Mouse (Mus musculus) layer of hippocampus, postnatal 10 days (tissue): Measurements from ENCODE around the gene Pde3b. TPM values are rescaled to one million over a fixed set of nuclear protein-coding genes. Genes with fewer than 3 reads are reported as not detected.
A peak's percentile ranks its signal among the peaks of the same experiment; 100 is the strongest.
"Not testable (repeated sequence)": the region's sequence is repeated elsewhere in the genome, so short reads cannot be mapped to it uniquely, and the experiment has no call there.

ENCODE experiments used
- DNase-seq, 2 experiments: peaks; one replicate each; pipeline ENCODE4 v3.0.0; 2021; ENCODE audit warnings: low spot score in 2 of 2
- total RNA-seq, 2 experiments: library from RNA; stranded (reverse); gene quantifications; 2 replicates each; pipeline ENCODE4 v1.2.3; 2021

The Pde3b gene
- total RNA-seq, 2 experiments from 2014 or later: 10.5 to 13.0 TPM

- no peak for DNase-seq
Measured at GRCm38 (mm10) chr7:114478901-114479300, 63.8 kb downstream of the Pde3b start.

GRCm38 (mm10) chr7:114479779-114480178, 64.7 kb downstream of the Pde3b start:
- no peak for DNase-seq

- DNase-seq: no peak
Measured at GRCm38 (mm10) chr7:114480196-114480989, 65.3 kb downstream of the Pde3b start.

GRCm38 (mm10) chr7:114481008-114481407, 65.9 kb downstream of the Pde3b start:
- DNase-seq: no peak

GRCm38 (mm10) chr7:114481429-114481931, 66.4 kb downstream of the Pde3b start:
- no peak for DNase-seq

GRCm38 (mm10) chr7:114492540-114492939, 77.5 kb downstream of the Pde3b start:
- DNase-seq: no peak

GRCm38 (mm10) chr7:114494033-114494432, 79.0 kb downstream of the Pde3b start:
- no peak for DNase-seq

GRCm38 (mm10) chr7:114499293-114499692, 84.2 kb downstream of the Pde3b start:
- DNase-seq: no peak

- DNase-seq: no peak
Measured at GRCm38 (mm10) chr7:114508879-114509278, 93.8 kb downstream of the Pde3b start.

GRCm38 (mm10) chr7:114520122-114520521, 105.0 kb downstream of the Pde3b start:
- DNase-seq: no peak

- DNase-seq: no peak
Measured at GRCm38 (mm10) chr7:114526245-114526644, 111.2 kb downstream of the Pde3b start.

- no peak for DNase-seq
Measured at GRCm38 (mm10) chr7:114536179-114536578, 121.1 kb downstream of the Pde3b start.

GRCm38 (mm10) chr7:114562531-114563241, 147.6 kb downstream of the Pde3b start, which contains the start of gene Cyp2r1:
Cyp2r1 (minus strand) TSS chr7:114562972.
- peak; percentile 81 to 86 for DNase-seq

- not testable (repeated sequence) for DNase-seq
Measured at GRCm38 (mm10) chr7:114573866-114574265, 158.8 kb downstream of the Pde3b start.

GRCm38 (mm10) chr7:114576931-114577330, 161.8 kb downstream of the Pde3b start:
- no peak for DNase-seq

- DNase-seq: no peak
Measured at GRCm38 (mm10) chr7:114577665-114578064, 162.6 kb downstream of the Pde3b start.

- peak; percentile 74 to 77 for DNase-seq
Measured at GRCm38 (mm10) chr7:114580426-114580825, 165.3 kb downstream of the Pde3b start.

GRCm38 (mm10) chr7:114581200-114581599, 166.1 kb downstream of the Pde3b start:
- no peak for DNase-seq

GRCm38 (mm10) chr7:114582441-114582840, 167.4 kb downstream of the Pde3b start:
- no peak for DNase-seq
